Mouse (Mus musculus): ENCODE measurements around the gene Tmprss6. TPM values are rescaled to one million over a fixed set of nuclear protein-coding genes. Genes with fewer than 3 reads are reported as not detected.

Tmprss6 gene
- polyA plus RNA-seq, 1 experiment from 2014 or later: 0.71 TPM

- H3K27ac ChIP-seq: peak within 1 kb of the TSS; percentile 53; the same call in 1 of the 2 replicates
- H3K4me3 ChIP-seq: peak within 1 kb of the TSS; percentile 84
- 1% methylated on average over 52 of the region's 52 CpGs for WGBS
- peaks cover 31% of the 10 kb centered on the region for H3K36me3 ChIP-seq
- H3K9ac ChIP-seq: peak within 1 kb of the TSS; percentile 84
- no peaks in the 10 kb centered on the region for H3K27me3 ChIP-seq (replicated peaks)
- peak; percentile 85 for ATAC-seq (ENCODE audit: low FRiP score, low read depth)
- H3K4me2 ChIP-seq (replicated peaks): peak within 1 kb of the TSS; percentile 76
- peaks cover 20% of the 10 kb centered on the region for H3K4me1 ChIP-seq
- H3K9me3 ChIP-seq: no peaks in the 10 kb centered on the region
Measured at GRCm38 (mm10) chr15:78428391-78429138, 39.9 kb downstream of the Tmprss6 start, which contains the start of gene Kctd17. Gene Kctd17 (plus strand): TSS chr15:78428564.

DNA sequence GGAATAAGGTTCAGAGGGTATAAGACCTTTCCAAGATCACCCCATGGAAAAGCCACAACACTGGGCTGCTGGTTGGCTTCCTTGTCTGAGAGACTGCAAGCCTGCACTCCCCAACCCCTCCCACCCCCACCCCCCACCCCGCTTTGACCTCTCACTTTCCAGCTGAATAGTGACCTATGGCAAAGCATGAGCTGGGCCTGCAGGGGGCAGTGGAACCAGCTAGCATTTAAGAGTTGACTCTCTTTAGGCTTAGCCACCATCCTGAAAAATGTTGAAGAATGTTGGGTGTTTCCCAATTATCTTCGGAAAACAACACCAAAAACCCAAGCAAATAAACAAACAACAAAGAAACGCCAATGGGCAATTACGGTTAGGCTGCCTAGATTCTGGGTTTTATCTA, 43.2 kb downstream of the Tmprss6 start:
- Histone ChIP-seq H3K4me2 (replicated peaks) (no peak overlapping the region), H3K9me3 (no peaks in the 10 kb centered on the region), H3K9ac (no peak overlapping the region), H3K4me1 (peaks cover 17% of the 10 kb centered on the region), H3K36me3 (0 out of 2 replicates have a peak, but pooled peaks cover 1% of the 10 kb centered on the region), H3K4me3 (no peak overlapping the region), H3K27ac (no peak overlapping the region), H3K27me3 (replicated peaks) (no peaks in the 10 kb centered on the region)
- WGBS: 74% methylated on average over 4 of the region's 4 CpGs
- ATAC-seq (ENCODE audit: low FRiP score, low read depth): no peak

GRCm38 (mm10) chr15:78424507-78424906, 43.9 kb downstream of the Tmprss6 start:
- ATAC-seq (ENCODE audit: low FRiP score, low read depth): no peak
- H3K4me1 ChIP-seq: peaks cover 10% of the 10 kb centered on the region
- H3K9ac ChIP-seq: no peak overlapping the region
- H3K9me3 ChIP-seq: no peaks in the 10 kb centered on the region
- WGBS: 26% methylated on average over 11 of the region's 11 CpGs
- H3K27ac ChIP-seq: no peak overlapping the region
- no peaks in the 10 kb centered on the region for H3K36me3 ChIP-seq
- no peak overlapping the region for H3K4me2 ChIP-seq (replicated peaks)
- H3K4me3 ChIP-seq: no peak overlapping the region
- H3K27me3 ChIP-seq (replicated peaks): no peaks in the 10 kb centered on the region

GRCm38 (mm10) chr15:78422046-78422956, 46.1 kb downstream of the Tmprss6 start:
- H3K9me3 ChIP-seq: no peaks in the 10 kb centered on the region
- H3K4me1 ChIP-seq: no peaks in the 10 kb centered on the region
- H3K27ac ChIP-seq: no peak overlapping the region
- no peaks in the 10 kb centered on the region for H3K36me3 ChIP-seq
- no peak for ATAC-seq (ENCODE audit: low FRiP score, low read depth)
- 20% methylated on average over 16 of the region's 16 CpGs for WGBS
- no peak overlapping the region for H3K9ac ChIP-seq
- H3K4me2 ChIP-seq (replicated peaks): 0 out of 2 replicates have a peak overlapping the region, but pooled peaks have one; percentile 33
- no peak overlapping the region for H3K4me3 ChIP-seq
- no peaks in the 10 kb centered on the region for H3K27me3 ChIP-seq (replicated peaks)

DNA sequence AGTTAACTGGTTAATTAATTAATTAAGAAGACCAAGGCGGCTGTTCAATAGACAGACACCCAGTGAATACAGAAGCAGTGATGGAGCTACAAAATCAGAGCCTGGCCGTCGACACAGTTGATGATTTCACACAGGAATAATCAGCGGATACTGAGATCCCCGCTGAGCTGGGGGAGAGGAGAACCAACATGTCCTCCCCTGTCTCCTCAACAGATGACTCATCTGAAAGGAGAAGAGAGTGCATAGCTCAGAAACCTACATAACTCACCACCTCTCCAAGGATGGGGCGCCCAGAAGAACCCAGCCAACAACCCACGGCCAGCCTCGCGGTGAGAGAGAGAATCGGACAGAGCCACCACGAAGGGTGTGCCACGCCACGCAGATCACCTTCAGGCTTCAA, 48.0 kb downstream of the Tmprss6 start:
- Histone ChIP-seq H3K27ac (no peak overlapping the region), H3K4me1 (no peaks in the 10 kb centered on the region), H3K4me2 (replicated peaks) (no peak overlapping the region), H3K9ac (no peak overlapping the region), H3K9me3 (no peaks in the 10 kb centered on the region), H3K36me3 (no peaks in the 10 kb centered on the region), H3K27me3 (replicated peaks) (no peaks in the 10 kb centered on the region), H3K4me3 (no peak overlapping the region)
- WGBS: 87% methylated on average over 13 of the region's 13 CpGs
- no peak for ATAC-seq (ENCODE audit: low FRiP score, low read depth)

DNA sequence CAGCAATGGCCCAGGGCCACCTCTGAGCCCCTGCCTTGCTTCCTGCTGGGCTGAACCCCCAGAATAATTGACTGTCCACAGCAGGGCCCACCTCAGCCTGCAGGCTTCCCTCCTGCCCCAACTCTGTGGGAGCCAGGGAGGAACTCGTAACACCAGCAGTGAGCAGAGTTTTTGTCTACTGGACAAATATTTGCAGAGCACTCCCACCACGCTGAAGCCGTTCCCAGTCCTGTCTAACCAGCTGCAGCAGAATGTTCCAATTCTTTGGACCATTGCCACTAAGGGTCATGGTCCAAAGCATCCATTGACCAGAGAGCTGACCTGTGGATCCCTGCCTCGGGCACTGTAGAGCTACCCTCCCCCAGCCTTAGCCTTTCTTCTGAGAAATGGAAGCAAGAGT, 51.5 kb downstream of the Tmprss6 start:
- no peaks in the 10 kb centered on the region for H3K36me3 ChIP-seq
- H3K4me3 ChIP-seq: no peak overlapping the region
- no peaks in the 10 kb centered on the region for H3K9me3 ChIP-seq
- no peak overlapping the region for H3K9ac ChIP-seq
- H3K4me1 ChIP-seq: no peaks in the 10 kb centered on the region
- no peak overlapping the region for H3K4me2 ChIP-seq (replicated peaks)
- WGBS: 32% methylated on average over 4 of the region's 4 CpGs
- 0 out of 2 replicates have a peak, but pooled peaks cover 2% of the 10 kb centered on the region for H3K27me3 ChIP-seq (replicated peaks)
- no peak for ATAC-seq (ENCODE audit: low FRiP score, low read depth)
- H3K27ac ChIP-seq: no peak overlapping the region

GRCm38 (mm10) chr15:78414157-78414556, 54.3 kb downstream of the Tmprss6 start:
- Histone ChIP-seq H3K9ac (no peak overlapping the region), H3K4me2 (replicated peaks) (no peak overlapping the region), H3K9me3 (no peaks in the 10 kb centered on the region), H3K36me3 (no peaks in the 10 kb centered on the region; the same call in 1 of the 2 replicates), H3K27me3 (replicated peaks) (peaks cover 29% of the 10 kb centered on the region), H3K4me1 (peaks cover 13% of the 10 kb centered on the region), H3K27ac (no peak overlapping the region), H3K4me3 (no peak overlapping the region)
- ATAC-seq (ENCODE audit: low FRiP score, low read depth): no peak
- WGBS: 91% methylated on average over 8 of the region's 8 CpGs

GRCm38 (mm10) chr15:78413719-78414117, 54.7 kb downstream of the Tmprss6 start:
- Histone ChIP-seq H3K4me3 (no peak overlapping the region), H3K9me3 (no peaks in the 10 kb centered on the region), H3K4me2 (replicated peaks) (no peak overlapping the region), H3K9ac (no peak overlapping the region), H3K27me3 (replicated peaks) (peaks cover 34% of the 10 kb centered on the region), H3K4me1 (peaks cover 13% of the 10 kb centered on the region), H3K36me3 (no peaks in the 10 kb centered on the region; the same call in 1 of the 2 replicates), H3K27ac (no peak overlapping the region)
- ATAC-seq (ENCODE audit: low FRiP score, low read depth): no peak
- WGBS: 68% methylated on average over 1 of the region's 1 CpGs

DNA sequence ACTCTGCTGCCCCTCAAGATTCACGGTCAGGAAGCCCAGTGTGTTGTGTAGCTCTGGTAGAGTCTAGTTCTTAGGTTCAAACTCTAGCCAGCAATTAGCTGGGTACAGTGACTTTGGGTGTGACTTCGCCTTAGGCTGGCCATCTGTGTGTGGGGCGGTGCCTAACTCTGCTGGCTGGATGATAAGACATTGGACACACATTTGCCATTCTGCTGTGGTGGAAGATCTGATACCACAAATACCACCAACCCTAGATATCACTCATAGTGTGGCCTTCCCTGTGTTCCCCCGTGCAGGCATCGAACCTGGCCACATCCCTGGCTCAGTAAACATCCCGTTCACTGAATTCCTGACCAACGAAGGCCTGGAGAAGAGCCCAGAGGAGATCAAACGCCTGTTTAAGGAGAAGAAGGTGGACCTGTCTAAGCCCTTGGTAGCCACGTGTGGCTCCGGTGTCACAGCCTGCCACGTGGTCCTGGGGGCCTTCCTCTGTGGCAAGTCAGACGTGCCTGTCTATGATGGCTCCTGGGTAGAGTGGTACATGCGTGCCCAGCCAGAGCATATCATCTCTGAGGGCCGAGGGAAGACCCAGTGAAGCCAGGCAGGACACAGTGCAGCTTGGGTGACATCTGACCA, 55.2 kb downstream of the Tmprss6 start:
- Histone ChIP-seq H3K4me2 (replicated peaks) (no peak overlapping the region), H3K4me1 (peaks cover 13% of the 10 kb centered on the region), H3K27me3 (replicated peaks) (peaks cover 39% of the 10 kb centered on the region), H3K36me3 (no peaks in the 10 kb centered on the region; the same call in 1 of the 2 replicates), H3K27ac (no peak overlapping the region), H3K4me3 (no peak overlapping the region), H3K9ac (no peak overlapping the region), H3K9me3 (no peaks in the 10 kb centered on the region)
- no peak for ATAC-seq (ENCODE audit: low FRiP score, low read depth)
- WGBS: 90% methylated on average over 14 of the region's 14 CpGs

- H3K36me3 ChIP-seq: no peaks in the 10 kb centered on the region; the same call in 1 of the 2 replicates
- H3K9ac ChIP-seq: no peak overlapping the region
- ATAC-seq (ENCODE audit: low FRiP score, low read depth): no peak
- no peaks in the 10 kb centered on the region for H3K9me3 ChIP-seq
- peaks cover 35% of the 10 kb centered on the region for H3K4me1 ChIP-seq
- H3K27ac ChIP-seq: no peak overlapping the region
- H3K4me2 ChIP-seq (replicated peaks): peak overlapping the region; percentile 57
- H3K4me3 ChIP-seq: no peak overlapping the region
- H3K27me3 ChIP-seq (replicated peaks): peaks cover 42% of the 10 kb centered on the region
- 8% methylated on average over 12 of the region's 12 CpGs for WGBS
Measured at GRCm38 (mm10) chr15:78409570-78410052, 58.8 kb downstream of the Tmprss6 start.

- peak within 1 kb of the TSS; percentile 71 for H3K27ac ChIP-seq
- no peaks in the 10 kb centered on the region for H3K9me3 ChIP-seq
Measured at GRCm38 (mm10) chr15:78406293-78406934, 62.0 kb downstream of the Tmprss6 start, which contains the start of gene Mpst. Gene Mpst (plus strand): TSS chr15:78406416.

More at GRCm38 (mm10) chr15:78406293-78406934, 62.0 kb downstream of the Tmprss6 start, which contains the start of gene Mpst:
- Histone ChIP-seq H3K4me2 (replicated peaks) (peak within 1 kb of the TSS; percentile 84), H3K9ac (peak within 1 kb of the TSS; percentile 56), H3K4me3 (peak within 1 kb of the TSS; percentile 57), H3K4me1 (peaks cover 35% of the 10 kb centered on the region), H3K27me3 (replicated peaks) (peaks cover 35% of the 10 kb centered on the region), H3K36me3 (no peaks in the 10 kb centered on the region; the same call in 1 of the 2 replicates)
- WGBS: under 1% methylated on average over 40 of the region's 40 CpGs
- ATAC-seq (ENCODE audit: low FRiP score, low read depth): peak; percentile 84
